Mouse (Mus musculus) CD4-positive, CD25-positive, alpha-beta regulatory T cell, adult 2 months (primary cell): ENCODE data around the gene Tor1b.
"Not testable (repeated sequence)": the region's sequence is repeated elsewhere in the genome, so short reads cannot be mapped to it uniquely, and the experiment has no call there.

Experiments
- DNase-seq: peaks from one replicate; pipeline ENCODE4 v3.0.0-alpha.2; 2012; ENCODE audit warnings: low read depth, low spot score

Tor1b gene

DNA sequence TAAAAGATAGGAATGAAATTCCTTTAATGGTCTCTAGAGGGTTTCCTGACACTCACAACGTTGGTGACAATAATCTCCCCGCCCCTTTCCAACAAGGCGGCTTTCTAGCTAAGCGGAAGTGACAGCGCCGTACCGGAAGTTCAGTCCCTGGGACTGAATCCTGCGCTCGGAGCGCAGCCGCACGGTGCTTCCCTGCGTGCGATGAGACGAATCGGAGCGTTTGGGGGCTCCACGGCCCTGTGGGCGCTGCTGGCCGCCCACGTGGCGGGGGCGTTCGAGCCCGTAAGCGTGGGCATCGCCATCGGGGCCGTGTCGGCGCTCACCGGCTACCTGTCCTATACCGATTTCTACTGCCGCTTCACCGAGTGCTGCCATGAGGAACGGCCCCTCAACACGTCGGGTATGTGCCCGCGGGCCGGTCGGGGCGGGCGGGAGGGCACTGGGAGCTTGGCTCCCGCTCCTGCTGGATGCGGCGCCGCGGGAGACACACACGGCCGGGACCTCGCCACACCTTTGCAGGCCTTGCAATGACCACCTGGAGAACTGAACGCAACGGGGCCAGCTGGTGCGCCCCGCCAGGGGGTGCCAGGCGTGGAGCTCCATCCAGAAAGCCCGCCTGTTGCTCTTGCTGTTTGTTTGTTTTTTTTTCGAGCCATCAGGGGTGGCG, at the start of gene Tor1b:
Tor1b (plus strand) TSS at position 136 of the 667 bp plus-strand sequence.
- peak; percentile 94 for DNase-seq

DNA sequence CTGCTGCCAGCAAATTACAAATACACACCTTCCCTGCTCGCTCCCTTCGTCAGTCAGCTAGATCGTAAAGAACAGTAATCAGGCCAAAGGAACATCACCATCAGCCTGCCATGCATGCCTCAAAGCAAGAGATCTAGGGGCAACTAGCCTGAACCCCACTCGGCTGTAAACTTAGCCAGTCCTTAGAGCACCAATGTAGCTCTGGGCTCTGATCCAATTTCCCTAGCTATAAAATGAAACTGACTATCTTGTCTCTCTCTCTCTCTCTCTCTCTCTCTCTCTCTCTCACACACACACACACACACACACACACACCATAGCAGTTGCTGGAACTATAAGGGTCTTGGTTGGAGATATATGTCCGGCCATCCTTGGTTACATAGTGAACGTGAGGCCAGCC, 48.5 kb upstream of the Tor1b start:
- DNase-seq: no peak

GRCm38 (mm10) chr2:30904991-30905390, 47.8 kb upstream of the Tor1b start:
- DNase-seq: no peak

DNA sequence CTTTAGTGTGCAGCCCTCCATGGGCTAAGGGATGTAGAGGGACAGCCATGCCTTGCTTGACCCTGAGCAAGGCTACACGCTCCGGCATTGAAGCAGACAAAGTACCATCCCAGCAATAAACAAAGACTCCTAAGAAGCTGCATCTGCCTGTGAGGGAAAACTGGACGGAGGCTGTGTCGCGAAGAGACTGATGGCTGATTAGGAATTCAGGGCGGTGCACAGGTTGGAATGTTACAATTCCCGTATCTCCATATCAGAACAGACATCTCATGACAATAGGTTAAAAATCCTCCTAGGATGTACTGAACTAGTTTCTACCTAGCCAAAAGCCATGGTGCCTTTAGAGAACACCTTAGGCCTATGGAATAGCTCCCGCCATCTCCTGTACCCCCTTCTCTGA, 46.9 kb upstream of the Tor1b start:
- DNase-seq: no peak

DNA sequence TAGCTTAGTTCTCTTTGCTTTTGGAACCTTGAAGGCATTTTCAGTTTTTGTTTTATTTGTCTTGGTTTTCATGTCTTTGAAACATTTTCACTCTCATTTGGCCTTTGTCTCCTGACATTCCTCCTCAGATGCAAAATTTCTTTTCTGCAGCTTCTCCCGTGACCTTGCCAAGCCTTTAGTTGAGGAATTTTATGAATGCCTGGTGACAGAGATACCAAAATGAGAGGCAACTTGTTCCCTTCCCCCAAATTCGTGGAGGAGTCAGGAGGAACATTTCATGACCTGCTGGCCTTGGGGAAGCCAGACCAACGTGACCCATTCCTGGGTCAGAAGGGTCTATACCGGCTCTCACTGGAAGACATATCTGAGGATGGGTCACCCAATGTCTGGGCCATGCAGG, 46.1 kb upstream of the Tor1b start:
- DNase-seq: no peak

DNA sequence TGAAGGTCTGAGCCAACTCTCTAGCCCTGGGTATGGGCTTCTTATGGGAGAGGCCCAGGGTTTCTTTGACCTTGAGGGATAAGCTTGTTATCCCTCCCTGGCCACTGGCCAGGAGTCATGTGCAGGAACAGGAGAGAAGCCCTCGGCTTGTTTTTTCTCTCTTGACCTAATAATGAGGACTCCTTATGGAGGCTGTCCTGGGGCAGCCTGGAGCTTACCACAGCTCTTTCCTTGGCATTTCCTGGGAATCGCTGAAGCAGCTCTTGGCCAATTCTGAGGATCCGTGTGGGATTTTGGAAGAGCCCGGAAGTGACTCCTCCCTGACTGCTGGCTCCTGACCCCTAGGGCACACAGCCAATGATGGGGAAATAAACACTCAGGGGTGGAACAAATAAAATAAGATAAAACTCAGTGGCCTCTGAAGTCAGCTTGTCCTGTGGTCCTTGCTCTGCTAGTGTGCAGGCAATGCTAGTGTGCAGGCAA, 40.4 kb upstream of the Tor1b start:
- no peak for DNase-seq

DNA sequence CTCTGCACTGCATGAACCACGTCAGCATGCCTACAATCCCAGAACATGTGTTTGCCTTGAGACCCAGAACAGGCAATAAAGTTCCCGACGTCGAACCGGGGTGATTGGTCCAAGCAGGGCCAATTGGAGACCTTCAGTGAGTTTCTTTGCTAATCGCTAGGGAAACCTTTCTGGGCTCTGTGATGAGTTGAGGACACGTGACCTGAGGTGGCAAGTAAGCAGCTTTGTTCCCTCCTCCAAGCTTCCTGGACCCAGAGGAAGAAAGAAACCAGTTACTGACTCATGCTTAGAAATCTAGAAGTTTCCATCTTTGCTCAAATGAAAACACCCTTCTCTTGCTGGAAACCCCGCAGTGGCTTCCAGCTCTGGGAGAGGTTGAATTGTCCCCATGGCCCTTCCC, 39.7 kb upstream of the Tor1b start:
- DNase-seq: no peak

DNA sequence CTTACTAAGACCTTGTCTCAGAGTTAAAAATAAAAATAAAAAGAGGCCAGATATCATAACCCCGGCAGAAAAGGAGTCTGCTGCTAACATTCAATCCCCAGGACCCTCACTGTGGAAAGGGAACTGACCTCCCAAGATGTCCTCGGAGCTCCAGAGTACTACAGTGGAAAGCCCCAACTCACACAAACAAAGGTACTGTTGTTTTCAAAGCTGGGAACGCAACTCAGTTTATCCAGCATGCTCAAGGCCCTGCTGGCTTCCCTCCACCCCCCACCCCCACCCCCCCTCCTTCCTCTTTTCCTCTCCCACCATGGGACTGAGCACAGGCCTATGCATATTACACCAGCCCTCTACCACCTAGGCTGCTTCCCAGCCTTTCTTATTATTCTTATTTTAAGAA, 37.9 kb upstream of the Tor1b start:
- no peak for DNase-seq

GRCm38 (mm10) chr2:30915376-30915775, 37.4 kb upstream of the Tor1b start:
- DNase-seq: no peak

GRCm38 (mm10) chr2:30915933-30916332, 36.8 kb upstream of the Tor1b start:
- DNase-seq: not testable (repeated sequence)

- no peak for DNase-seq
Measured at GRCm38 (mm10) chr2:30917649-30918048, 35.1 kb upstream of the Tor1b start.

DNA sequence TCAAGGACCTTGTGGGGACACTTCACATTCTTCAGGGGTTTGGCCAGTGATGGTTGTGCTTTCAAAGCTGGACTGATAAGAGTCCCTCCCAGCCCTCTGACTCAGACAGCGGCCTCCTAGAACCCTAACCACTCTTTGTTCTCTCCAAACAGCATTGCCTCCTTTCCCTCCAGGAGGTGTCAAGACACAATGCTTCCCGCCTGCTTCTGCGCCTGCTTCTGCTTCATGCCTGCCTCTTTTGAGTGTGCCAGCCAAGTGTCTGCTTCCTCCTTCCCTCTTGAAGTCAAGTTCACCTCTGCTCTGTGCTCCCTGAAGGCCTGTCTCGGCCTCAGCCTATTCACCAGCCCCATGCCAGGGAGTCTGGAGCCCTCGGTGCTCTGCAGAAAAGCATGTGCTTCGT, 34.6 kb upstream of the Tor1b start:
- no peak for DNase-seq

- no peak for DNase-seq
Measured at GRCm38 (mm10) chr2:30918780-30919329, 33.9 kb upstream of the Tor1b start.

DNA sequence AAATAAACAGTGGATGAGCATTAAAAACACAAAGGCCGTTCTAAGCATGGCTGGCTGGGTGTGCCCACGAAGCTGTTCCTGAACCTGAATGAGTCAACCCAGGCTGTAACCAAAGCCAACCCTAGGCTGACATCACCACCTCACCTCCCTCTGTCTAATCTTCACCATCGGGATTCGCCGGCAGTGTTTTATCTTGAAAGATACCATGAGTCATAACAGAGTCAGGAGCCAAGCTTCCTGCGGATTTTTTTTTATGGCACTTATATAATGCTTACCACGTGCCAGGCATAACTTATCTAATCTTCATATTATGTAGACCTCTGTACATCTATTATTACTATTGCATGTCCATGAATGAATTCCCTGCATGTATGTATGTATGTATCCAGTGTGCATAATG, 32.5 kb upstream of the Tor1b start:
- no peak for DNase-seq

- no peak for DNase-seq
Measured at GRCm38 (mm10) chr2:30923099-30923498, 29.7 kb upstream of the Tor1b start.

DNA sequence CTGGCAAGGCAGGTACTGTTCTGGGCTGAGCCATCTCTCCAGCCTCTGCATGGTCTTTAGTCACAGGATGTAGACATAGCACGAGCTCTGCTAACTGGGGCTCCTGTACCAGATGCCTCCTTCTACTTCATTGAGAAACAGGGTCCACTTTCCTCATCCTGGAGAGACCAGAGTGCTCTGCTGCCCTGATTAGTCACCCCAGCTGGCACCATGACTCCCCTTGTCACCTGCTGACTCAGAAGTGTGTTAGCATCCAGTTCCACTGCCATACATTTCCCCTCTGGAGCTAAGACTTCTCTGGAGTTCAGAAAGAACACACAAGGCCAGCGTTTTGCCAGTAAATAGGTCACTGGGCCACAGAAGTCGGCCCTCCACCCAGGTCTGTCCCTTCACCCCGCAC, 27.6 kb upstream of the Tor1b start:
- DNase-seq: no peak

GRCm38 (mm10) chr2:30926381-30926780, 26.4 kb upstream of the Tor1b start:
- no peak for DNase-seq

DNA sequence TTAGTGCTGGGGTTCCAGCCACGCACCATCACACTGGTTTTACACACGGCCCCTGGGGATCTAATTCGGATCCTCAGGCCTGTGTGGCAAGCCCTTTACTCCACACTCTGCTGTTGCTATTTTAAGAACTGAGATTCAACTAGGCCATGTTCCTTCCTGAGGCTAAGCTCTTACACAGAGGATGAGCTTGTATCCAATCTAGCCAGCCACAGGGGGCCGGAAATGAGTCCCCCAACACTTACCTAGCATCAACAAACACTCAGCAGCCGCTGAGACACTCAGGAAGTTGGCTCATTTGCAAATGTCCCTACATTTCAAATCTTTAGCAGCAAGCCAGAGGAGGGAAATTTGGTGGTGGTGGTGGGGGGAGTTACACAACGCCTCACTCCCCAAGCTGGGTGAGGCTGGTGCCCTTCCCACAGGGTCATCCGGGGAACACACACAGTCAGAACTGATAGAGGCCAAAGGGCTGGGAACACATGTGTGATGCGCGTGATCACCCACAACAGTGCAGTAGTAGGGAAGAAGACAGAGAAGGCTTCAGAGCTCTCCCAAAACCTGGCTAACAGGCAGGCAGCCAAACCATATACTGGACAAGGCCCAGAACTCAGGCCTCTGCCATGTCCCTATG, 25.5 kb upstream of the Tor1b start:
- DNase-seq: no peak

GRCm38 (mm10) chr2:30927844-30928628, 24.7 kb upstream of the Tor1b start:
- peak; percentile 87 for DNase-seq

DNA sequence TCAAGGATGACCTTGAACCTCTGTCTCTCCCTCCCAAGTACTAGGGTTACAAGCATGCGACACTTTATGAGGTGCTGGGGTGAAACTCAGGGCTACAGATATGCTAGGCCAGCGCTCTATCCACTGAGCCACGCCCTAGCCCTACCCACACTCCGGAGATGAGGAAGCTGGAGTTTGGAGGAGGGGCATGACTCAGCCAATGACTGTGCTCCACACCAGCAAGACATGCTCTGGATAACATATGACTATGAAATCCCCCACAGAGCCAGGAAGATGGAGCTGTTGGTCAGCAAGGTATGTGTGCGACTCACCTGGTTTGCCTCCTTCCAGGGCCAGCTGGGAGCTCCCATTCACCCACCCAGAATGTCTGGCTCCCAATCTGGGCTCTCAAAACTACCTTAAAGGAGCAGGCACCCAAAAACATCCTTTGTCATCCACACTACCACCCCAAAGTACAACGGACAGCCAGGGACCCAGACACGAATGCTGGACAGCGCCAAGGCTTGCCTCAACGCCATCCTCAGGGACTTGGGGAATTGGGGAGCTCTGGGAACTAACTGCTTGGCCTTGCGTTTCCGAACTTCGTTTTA, 23.8 kb upstream of the Tor1b start:
- DNase-seq: peak; percentile 20

GRCm38 (mm10) chr2:30929483-30930045, 23.2 kb upstream of the Tor1b start, which contains the start of gene Ptges:
Gene Ptges (minus strand): TSS chr2:30929863.
- DNase-seq: peak; percentile 57
